Mouse (Mus musculus) adrenal gland, adult 18-20 months (tissue): Measurements from ENCODE around the gene Spire2. TPM values are rescaled to one million over a fixed set of nuclear protein-coding genes. Genes with fewer than 3 reads are reported as not detected.
"Not testable (repeated sequence)": the region's sequence is repeated elsewhere in the genome, so short reads cannot be mapped to it uniquely, and the experiment has no call there.

Source experiments
- DNase-seq, 2 experiments: peaks; one replicate each; pipeline ENCODE4 v3.0.0; 2021 to 2022; ENCODE audit warnings: low spot score in 2 of 2
- long read RNA-seq, 2 experiments: library from polyadenylated mRNA; stranded (forward); transcript quantifications; one replicate each; pipeline ENCODE4 v2.0.0; 2021
- total RNA-seq, 2 experiments: library from RNA; stranded (reverse); gene quantifications; 1 replicate in 1 of 2; 2 replicates in 1 of 2; pipeline ENCODE4 v1.2.3; 2021

Spire2 gene
- total RNA-seq: 1 to 10 TPM; 1.7 to 3.1 TPM
- long read RNA-seq, experiment 1, partial matches to known transcripts: 1 of 5 reads
- long read RNA-seq, experiment 1, other reads (novel, unspliced or antisense): 0 of 5 reads
- long read RNA-seq, experiment 2, transcript Spire2-201 (15 exons, 2,330 nt): major isoform, 7 of 9 reads
- long read RNA-seq, experiment 2, partial matches to known transcripts: 1 of 9 reads
- long read RNA-seq, experiment 2, other reads (novel, unspliced or antisense): 1 of 9 reads

DNA sequence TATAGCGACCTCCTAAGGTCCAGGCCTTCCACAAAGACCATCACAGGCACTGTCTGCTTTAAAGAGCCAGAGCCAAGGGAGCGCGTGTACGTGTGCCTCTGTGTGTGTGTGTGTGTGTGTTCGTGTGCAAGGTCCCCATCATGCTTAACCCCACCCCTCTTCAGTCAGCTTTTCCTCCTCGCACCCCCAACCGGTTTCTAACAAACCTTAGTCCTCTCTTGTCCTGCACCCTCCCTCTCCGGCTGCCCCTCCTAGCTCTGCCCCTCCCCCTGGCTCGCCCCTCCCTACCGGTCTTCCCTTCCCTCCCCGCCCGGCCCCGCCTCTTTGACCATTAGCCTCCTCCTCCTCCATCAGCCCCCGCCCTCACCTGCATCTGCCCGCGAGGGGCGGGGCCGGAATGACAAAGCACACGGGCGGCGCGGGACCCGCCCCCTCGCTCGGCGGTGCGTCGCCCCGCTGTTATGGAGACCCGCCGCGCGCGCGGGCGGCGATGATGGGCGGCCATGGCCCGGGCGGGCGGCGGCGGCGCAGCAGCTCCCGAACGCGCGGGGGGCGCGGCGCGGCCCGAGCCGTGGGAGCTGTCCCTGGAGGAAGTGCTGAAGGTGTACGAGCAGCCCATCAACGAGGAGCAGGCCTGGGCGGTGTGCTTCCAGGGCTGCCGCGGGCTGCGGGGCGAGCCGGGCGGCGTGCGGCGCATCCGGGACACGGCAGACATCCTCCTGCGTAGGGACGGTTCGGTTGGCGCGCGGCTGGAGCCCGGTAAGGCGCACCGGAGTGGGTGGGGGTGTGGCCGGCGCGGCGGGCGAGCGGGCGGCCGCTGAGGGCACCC is at the start of gene Spire2:
TSS of gene Spire2 (plus strand) at position 452 of the 829 bp plus-strand sequence.
- DNase-seq: peak; percentile 64 to 70

DNA sequence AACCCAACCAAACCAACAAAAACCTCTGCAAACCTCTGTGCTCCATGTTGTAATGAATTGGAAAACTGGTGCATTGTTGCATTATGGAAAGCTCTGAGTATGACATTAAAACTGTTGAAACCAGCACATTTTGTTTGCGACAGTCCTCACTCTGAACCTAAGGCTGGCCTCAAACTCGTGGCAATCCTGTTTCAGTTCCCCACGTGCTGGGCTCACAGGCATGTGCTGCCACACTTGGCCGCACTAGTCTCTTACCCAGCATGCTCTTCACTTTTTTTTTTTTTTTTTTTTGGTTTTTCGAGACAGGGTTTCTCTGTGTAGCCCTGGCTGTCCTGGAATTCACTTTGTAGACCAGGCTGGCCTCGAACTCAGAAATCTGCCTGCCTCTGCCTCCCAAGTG is 49.5 kb upstream of the Spire2 start:
- not testable (repeated sequence) for DNase-seq

DNA sequence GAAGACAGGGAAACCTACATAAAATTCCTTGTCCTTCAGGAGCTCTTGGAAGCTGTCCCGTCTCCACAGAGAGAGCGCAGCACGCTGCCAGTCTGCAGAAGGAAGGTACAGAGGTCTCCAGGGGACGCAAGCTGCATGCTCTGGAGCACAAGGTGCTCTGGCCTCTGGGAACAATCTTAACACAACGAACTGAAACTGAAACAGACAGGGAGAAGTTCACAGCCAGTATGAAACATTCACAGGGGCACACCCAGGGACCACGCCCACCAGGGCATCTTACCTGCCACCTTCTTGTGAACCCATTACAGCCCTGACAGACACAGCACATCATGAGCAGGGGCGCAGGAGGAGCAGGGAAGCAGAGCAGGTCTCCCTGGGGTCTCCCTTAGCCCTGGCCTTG is 48.5 kb upstream of the Spire2 start:
- DNase-seq: no peak

DNA sequence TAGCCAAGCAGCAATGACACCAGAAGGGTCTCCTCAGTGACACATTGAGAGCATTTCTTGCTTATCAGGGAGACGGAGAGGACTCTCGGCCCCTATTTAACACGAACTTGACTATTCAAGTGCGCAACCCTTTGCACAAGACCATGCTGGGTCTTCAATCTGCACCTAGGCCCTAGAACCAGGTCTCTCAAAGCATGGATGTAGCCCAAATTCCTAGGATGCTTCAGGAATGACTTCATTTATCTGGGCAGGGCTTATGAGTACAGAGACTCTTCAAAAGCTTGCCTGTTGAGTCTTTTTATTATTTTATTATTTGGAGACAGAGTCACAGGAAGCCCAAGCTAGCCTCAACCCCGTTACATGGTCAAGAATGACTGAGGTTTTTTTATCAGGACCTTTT is 48.0 kb upstream of the Spire2 start:
- DNase-seq: no peak

DNA sequence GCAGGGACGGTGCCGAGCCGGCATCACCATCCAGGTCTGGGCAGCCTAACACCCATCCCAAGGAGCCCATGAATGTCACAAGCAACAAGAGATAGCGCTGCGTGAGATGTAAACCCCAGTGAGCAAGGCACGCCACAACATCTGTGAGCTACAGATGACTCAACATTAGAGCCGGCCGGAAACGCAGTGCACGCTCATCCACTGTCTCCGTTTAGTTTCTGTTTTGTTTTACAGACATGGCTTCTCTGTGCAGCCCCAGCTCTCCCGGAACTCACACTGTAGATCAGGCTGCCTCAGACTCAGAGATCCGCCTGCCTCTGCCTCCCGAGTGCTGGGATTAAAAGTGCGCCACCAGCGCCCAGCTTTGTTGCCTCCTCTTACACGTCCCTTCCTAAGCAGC is 45.2 kb upstream of the Spire2 start:
- DNase-seq: no peak

DNA sequence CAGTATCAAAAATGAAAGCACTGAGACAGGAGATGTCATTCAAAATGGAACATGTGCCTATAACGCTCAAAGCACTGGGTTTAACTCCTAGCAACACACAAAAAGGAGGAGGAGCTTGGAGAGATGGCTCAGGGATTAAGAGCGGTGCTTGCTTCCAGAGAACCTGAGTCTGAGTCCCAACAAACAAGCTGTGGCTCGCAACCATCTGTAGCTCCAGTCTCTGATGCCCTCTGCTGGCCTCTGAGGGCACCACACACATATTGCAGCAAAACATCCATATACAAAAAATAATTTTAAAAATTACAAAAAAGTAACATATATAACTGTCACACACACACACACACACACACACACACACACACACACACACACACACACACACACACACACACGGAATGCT is 42.3 kb upstream of the Spire2 start:
- DNase-seq: peak; percentile 41 to 60

DNA sequence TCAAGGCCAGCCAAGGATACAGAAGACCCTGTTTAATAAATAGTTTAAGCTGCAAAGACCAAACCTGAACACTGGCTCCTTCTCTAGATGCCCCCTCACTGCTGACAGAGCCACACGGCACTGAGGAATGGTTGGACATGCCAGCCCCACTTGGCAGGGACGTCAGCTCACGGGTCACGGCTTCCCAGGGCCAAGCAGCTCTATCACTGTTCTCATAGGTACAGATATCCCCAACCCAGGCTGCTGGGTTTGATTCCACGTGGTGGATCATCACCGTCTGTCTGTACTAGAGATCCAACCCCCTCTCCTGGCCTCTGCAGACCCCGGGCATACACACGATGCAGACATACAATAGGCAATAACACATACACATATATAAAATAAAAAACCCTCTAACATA is 41.8 kb upstream of the Spire2 start:
- peak in 1 of 2 experiments; percentile 10 for DNase-seq

DNA sequence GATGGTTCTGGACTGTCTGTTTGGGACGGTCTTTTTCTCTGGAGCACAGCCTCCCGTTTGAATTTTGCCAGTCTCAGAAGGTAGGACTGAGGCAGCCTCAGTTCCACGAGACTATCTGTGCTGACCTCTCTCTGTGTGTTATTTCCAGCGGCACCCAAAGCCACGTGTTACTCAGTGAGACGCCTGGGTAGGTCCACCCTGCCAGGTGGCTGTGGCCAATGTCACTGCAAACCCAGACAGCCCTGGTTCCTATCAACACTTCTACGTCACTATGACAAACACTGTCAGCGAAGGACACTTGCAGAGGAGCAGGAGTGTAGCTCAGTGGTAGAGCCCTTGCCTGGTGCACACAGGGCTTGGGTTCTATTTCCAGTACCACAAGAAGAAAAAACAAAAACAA is 40.8 kb upstream of the Spire2 start:
- DNase-seq: peak in 1 of 2 experiments; percentile 14

DNA sequence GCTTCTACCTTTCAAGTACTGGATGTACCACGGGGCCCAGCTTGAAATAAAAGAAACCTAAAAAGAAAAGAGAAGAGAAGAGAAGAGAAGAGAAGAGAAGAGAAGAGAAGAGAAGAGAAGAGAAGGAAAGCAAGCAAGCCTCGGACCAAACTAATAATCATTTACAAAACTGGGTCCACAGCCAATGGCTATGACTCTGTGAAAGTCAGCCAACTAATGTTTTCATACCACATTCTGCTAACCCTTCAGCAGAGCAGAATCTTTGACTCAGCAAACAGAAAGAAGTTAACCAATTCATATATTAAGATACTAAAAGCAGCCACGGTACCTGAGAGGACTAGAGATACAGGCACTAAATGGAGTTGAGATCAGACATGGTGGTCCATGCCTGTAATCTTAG is 40.2 kb upstream of the Spire2 start:
- no peak for DNase-seq

DNA sequence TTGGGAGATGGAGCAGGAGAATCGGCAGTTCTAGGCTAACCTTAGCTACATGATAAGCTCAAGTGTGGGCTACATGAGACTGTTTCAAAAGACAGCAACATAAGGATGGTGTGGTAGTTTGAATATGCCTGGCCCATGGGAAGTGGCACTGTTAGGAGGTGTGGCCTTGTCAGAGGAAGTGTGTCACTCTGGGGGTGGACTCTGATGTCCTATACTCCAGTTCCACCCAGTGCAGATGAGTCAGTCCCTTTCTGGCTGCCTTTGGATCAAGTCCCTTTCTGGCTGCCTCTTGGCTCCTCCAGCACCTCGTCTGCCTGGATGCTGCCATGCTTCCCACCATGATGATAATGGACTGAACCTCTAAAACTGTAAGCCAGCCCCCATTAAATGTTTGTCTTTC is 39.7 kb upstream of the Spire2 start:
- DNase-seq: no peak

DNA sequence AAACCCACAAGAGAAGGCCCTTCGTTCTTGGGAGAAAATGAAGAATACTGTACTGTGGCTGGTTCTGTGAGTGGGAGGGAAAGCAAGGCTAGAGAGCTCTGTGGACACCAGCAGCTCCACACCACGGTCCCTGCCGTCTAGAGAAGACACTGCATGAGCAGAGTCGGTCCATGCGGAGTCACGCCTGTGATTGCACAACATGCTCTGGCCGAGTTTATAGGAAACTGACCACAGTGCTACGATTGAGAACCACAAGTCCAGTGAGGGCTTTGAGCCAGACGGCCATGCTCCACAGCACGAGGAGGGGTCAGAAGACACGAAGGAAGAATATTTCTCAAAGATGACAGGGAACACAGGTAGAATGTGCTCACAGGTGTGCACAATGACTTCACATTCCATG is 34.2 kb upstream of the Spire2 start:
- peak in 1 of 2 experiments; percentile 14 for DNase-seq

DNA sequence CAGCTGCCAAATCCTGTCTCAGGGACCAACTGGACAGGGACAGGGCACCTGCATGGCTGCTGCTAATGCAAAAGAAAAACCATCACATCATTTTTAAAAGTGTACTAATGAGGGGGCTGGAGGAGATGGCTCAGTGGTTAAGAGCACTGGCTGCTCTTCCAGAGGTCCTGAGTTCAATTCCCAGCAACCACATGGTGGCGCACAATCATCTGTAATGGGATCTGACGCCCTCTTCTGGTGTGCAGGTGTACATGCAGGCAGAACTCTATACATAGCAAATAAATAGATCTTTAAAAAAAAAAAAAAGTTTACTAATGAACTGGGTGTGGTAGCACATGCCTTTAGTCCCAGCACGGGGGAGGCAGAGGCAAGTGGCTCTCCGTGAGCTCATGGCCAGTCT is 23.8 kb upstream of the Spire2 start:
- no peak for DNase-seq

DNA sequence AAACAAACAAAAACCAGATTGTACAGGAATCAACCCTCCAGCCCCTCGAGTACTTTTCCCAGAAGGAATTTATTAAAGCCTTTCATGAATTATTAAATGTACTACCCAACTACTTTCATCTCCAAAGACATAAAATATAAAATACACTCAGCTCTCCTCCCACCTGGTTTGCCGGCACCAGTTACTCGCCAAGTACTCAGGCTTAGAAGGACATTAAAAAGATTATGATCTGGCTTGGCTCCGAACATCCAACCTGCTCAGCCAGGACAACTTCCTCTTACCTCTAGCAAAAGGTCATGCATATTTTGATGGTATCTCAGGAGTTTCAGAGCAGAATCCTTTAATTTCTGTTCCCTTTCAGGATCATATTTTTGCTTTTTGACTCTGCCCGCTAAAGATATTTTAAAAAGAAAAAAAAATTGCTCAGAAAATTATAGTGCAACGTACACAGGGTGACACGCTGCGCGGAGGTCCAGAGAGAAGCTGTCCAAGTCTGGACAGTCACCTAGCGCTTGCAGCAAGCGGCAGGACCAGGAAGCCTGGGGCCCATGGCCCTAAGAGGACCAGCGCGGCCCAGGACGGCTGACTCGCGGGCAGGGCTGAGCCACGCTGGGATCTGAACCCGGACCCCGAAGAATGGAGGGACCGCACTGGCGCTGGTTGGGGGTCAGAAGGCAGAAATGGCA is 14.6 kb upstream of the Spire2 start:
- DNase-seq: no peak

DNA sequence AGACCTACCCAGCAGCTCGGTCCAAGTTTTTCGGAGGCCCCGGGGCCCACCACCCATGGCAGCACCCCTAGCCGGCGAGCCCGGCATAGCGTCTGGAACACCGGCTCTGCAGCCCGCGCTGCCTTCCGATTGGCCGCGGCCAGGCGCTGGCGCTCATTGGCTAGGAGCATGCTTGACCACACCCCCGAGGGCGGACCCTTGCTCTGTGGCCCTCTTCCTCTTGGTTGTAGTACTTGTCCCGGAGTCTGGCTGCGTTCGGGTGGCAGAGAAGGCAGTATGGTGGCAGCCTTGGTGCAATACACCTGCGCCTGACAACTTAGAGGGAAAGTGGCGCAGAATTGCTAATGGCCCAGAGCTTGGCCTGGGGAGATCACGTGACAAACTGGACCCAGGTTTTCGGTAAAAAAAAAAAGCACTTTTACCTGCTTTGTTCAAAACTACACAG is 14.0 kb upstream of the Spire2 start, which contains the start of gene Fanca:
TSS of gene Fanca (minus strand) at position 110 of the 445 bp plus-strand sequence.
- peak; percentile 85 to 88 for DNase-seq

DNA sequence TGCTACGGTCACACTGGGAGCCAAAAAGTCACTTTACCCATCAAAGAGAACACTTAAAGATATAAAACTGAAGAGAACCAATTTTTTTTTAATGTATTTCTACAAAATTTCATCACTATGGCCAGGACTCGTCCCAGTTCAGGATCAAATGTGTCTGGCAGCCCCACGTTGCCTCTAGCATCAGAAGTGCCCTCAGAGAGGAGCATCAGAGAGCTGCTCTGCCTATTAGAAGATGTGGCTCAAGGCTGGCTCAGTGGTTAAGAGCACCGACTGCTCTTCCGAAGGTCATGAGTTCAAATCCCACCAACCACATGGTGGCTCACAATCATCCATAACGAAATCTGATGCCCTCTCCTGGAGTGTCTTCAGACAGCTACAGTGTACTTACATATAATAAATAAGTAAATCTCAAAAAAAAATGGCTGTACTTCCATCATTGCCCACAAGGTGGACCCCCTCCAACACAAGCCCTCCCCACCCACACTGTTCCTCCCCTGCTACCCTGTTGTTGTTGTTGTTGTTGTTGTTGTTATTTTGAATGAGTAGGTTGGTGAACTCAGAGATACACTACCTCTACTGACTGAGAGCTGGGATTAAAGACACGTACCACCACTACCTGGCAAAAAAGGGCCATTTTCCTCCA is 12.9 kb upstream of the Spire2 start:
- peak in 1 of 2 experiments; percentile 24 for DNase-seq

DNA sequence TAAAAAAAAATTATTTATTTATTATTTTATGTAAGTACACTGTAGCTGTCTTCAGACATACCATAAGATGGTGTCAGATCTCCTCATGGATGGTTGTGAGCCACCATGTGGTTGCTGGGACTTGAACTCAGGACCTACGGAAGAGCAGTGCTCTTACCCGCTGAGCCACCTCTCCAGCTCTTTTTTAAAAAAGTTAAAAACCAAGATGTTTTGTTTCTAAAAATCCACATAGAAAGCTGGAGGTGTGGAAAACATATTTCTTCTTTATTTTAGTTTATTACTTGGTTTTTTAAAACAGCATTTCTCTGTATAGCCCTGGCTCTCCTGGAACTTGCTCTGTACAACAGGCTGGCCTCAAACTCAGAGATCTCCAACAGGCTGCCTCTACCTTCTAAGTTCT is 4.0 kb upstream of the Spire2 start:
- DNase-seq: no peak

DNA sequence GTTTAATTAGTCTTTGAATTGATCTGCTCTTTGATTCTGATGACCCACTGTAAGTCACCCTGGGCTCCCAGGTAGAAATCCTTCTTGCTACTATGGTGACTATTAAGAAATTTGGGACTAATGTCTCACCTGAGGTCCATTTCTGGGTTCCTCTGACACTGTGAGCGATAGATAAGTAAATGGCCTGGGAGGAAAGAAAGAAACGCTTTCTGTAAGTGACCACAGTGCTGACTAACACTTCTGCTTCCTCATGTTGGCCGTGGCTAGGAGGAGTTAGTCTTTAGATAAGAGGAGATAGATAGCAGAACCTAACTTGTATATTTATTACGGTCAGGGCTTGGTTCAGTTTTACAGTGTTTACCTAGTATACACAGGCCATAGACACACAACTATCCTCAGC is 3.2 kb upstream of the Spire2 start:
- no peak for DNase-seq

DNA sequence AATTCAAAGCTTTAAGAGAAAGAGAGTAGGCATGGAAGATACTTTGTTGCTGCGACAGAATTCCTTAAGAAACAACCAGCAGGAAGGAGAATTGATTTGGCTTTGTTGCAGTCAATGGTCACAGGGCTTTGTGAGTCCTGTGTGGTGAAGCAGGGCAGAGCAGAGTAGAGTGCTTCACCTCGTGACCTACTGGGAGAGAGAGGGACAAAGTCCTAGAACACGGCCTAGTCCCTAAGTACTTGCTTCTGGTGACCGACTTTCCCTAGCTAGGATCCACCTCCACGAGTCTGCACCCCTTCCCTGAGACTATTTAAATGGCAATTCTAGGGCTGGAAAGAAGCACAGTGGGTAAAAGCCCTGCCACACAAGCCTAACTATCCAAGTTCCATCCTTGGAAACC is 2.6 kb upstream of the Spire2 start:
- DNase-seq: no peak

DNA sequence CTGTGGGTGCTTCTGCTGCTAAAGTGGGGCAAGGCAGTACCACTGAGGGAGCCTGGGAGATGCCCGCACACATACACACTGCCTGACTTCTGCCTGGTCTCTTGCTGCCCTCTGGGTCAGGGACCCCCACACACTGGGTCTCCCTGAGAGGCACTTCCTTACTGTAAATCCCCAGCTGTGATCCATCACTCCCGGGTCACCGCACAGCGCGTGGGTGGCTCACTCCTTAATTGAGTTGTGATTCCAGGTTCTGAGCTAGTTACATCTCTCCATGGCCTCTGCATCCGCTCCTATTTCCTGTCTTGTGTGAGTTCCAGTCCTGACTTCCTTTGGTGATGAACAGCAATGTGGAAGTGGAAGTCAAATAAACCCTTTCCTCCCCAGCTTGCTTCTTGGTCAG is 1.8 kb upstream of the Spire2 start:
- DNase-seq: no peak

DNA sequence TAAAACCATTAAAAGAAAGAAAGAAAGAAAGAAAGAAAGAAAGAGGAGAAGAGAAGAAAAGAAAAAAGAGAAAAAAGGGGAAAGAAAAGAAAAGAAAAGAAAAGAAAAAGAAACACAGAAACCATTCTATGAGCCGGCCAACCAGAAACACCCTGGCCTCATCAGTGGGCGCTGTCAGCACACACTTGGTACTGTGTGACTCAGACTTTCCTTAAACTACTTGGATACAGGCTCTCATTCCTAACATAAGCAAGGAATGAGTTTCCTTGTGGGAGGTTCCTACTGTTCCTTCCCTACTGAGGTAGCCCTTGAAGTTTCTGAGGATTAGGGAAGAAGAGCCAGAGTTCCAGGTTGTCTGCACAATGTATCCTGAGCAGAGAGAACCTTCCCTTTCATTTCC is 1.2 kb upstream of the Spire2 start:
- DNase-seq: no peak

DNA sequence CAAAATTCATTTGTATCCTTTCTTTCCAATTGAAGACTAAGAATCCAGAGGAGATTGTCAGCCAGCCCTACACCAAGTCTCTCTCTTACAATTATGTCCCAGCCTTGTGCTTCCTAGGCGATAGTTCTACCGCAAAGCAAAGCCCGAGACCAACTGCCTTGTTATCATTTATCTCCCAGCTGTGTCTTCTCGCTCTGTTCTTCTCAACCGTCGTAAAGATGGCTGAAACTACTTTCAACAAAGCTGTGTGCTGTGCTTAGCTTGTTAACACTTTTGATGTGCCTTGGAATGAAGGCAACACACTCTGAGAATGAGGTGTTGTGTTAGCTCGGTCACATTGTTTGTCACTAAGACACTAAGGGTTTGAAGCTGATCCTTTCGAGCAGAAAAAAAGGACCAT is 703 bp upstream of the Spire2 start:
- DNase-seq: no peak
